Mouse (Mus musculus) lung, adult 2 months (tissue): ENCODE results near the gene Trim71.

ENCODE experiments used
- CTCF ChIP-seq: fragments of 200-500 bp; IDR thresholded peaks from 2 replicates; pipeline ENCODE4 v1.5.1; 2011; ENCODE audit warnings: mild to moderate bottlenecking, low read length, control low read depth; ENCODE audit not compliant: insufficient read depth
- POLR2A ChIP-seq: fragments of 200-500 bp; IDR thresholded peaks from 2 replicates; pipeline ENCODE4 v1.6.1; 2011; ENCODE audit warnings: low read depth, mild to moderate bottlenecking, control low read depth, low read length, borderline replicate concordance; ENCODE audit errors: extremely low read depth

DNA sequence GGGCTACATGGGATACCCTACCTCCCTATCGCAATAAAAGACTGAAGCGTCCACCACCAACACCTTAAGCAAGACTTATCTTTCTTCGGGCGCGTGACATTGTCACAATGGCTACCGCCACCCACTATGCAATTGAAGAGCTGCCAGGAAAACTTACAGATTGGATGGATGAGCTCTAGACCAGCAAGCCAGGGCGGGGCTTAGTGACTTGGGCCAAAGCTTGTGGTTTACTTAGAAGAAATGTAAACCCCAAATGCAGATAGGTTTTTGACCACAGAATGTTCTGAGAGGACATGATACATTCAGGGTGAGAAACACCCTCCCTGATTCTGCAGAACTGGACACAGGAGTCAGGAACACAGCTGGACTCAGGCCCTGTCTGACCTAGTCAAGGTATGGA lies 63.1 kb downstream of the Trim71 start:
- TF ChIP-seq CTCF (no peak), POLR2A (no peak)
